Mouse (Mus musculus) hindbrain, embryonic 14.5 days (tissue): ENCODE data around the gene Olfr224. TPM values are rescaled to one million over a fixed set of nuclear protein-coding genes. Genes with fewer than 3 reads are reported as not detected.
"Not testable (repeated sequence)": the region's sequence is repeated elsewhere in the genome, so short reads cannot be mapped to it uniquely, and the experiment has no call there.

Experiments used
- ATAC-seq: fragments of 200-750 bp; cut with Nextera tagmentation; 2 replicates; pipeline ENCODE4 v1.8.0; 2017; ENCODE audit warnings: moderate number of reproducible peaks, mild to moderate bottlenecking, moderate TSS enrichment, moderate library complexity; ENCODE audit not compliant: low FRiP score
- DNase-seq: peaks from one replicate; pipeline ENCODE4 v3.0.0-alpha.2; 2015; ENCODE audit warnings: low spot score
- H3K27ac ChIP-seq: fragments of 300-500 bp; sonication (generic); 2 replicates; pipeline ENCODE4 v1.5.1; 2014; ENCODE audit warnings: mild to moderate bottlenecking, moderate library complexity
- H3K27me3 ChIP-seq: fragments of 300-500 bp; sonication (generic); 2 replicates; pipeline ENCODE4 v1.6.1; 2014; ENCODE audit warnings: mild to moderate bottlenecking, low read length, mixed read lengths; ENCODE audit not compliant: control insufficient read depth, insufficient read depth
- H3K36me3 ChIP-seq: fragments of 300-500 bp; sonication (generic); replicated peaks from 2 replicates; pipeline ENCODE4 v1.6.1; 2014; ENCODE audit not compliant: control insufficient read depth, insufficient read depth
- H3K4me1 ChIP-seq: fragments of 300-500 bp; sonication (generic); replicated peaks from 2 replicates; pipeline ENCODE4 v1.6.1; 2014; ENCODE audit warnings: antibody characterized with exemption, low read length, mixed read lengths; ENCODE audit not compliant: control insufficient read depth, insufficient read depth
- H3K4me2 ChIP-seq: fragments of 300-500 bp; sonication (generic); replicated peaks from 2 replicates; pipeline ENCODE4 v1.6.1; 2014; ENCODE audit warnings: mild to moderate bottlenecking, moderate library complexity
- H3K4me3 ChIP-seq: fragments of 300-500 bp; sonication (generic); replicated peaks from 2 replicates; pipeline ENCODE4 v1.5.1; 2014; ENCODE audit warnings: mild to moderate bottlenecking, low read length
- H3K9ac ChIP-seq: fragments of 300-500 bp; sonication (generic); 2 replicates; pipeline ENCODE4 v1.6.1; 2014
- H3K9me3 ChIP-seq: fragments of 300-500 bp; sonication (generic); 2 replicates; pipeline ENCODE4 v1.6.1; 2016; ENCODE audit warnings: low read length; ENCODE audit not compliant: control insufficient read depth
- WGBS: fragments of 180-500 bp; shearing (Covaris S2); extraction: QIAGEN DNeasy Blood & Tissue Kit; methylation state at CpG from one replicate; pipeline ENCODE4 v1.1.7; 2014; 5-methylcytosine and 5-hydroxymethylcytosine counted together
- polyA plus RNA-seq: library from polyadenylated mRNA; unstranded; fragments of >200 nt; fragmentation: Nextera tagmentation; extraction: Ambion mirVana; gene quantifications from 2 replicates; pipeline ENCODE4 v1.2.1, GENCODE M21; 2014

The Olfr224 gene
- polyA plus RNA-seq, 1 experiment from 2014 or later = not detected

- Histone ChIP-seq H3K27ac (no peak within 1 kb of the TSS), H3K36me3 (no peaks in the 10 kb centered on the region), H3K4me3 (no peak within 1 kb of the TSS), H3K9me3 (no peaks in the 10 kb centered on the region), H3K9ac (no peak within 1 kb of the TSS), H3K27me3 (no peaks in the 10 kb centered on the region), H3K4me1 (no peaks in the 10 kb centered on the region), H3K4me2 (no peak within 1 kb of the TSS)
- WGBS = 81% methylated on average over 5 of the region's 5 CpGs
- DNase-seq (no peak), ATAC-seq (no peak)
These were observed 24.0 kb downstream of the Olfr224 start, which contains the start of gene Olfr329-ps for GRCm38 (mm10) chr11:58546322-58546721. Olfr329-ps (minus strand) TSS chr11:58546422.

DNA sequence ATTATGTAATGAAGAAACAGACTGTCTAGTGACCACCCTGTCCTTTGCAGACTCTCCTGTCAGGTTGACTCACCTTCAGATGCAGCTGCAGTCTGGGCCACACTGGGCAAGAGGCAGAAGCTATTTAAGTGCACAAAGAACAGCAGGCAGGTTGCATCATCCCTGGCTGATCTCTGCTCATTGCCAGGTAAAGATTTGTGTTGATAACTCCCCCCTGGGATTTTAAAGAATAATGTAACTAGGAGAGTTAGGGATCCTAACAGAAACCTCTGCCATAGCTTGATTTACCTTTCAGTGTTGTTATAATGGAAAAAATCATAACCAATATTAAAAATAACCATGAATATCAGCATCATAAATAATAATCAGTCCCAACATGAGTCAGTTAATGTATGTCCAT lies 35.6 kb downstream of the Olfr224 start, which contains the start of gene Olfr330:
Gene Olfr330, minus strand, starts transcription at position 101 of the 400 bp plus-strand sequence.
- not testable (repeated sequence) for H3K9me3 ChIP-seq, H3K4me3 ChIP-seq

DNA sequence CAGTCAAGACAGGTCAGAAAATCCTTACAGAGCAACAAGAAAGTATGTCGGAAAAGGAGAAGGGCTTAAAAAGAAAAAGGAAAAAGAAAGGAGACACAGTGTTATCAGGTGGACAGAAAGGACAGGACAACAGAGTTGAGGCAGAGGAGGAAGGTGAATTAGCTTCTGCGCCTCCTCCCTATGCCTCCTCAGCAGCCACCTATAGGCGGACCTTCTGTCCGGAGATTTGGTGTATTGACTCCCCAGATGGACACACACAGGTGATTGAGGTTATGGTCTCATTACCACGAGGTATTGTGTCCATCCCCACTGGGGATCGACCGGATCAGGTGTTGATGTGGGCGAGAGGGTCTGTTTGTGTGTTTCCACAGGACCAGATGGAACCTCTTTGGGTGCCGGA lies 50.6 kb downstream of the Olfr224 start:
- not testable (repeated sequence) for DNase-seq, ATAC-seq, H3K4me2 ChIP-seq, H3K27me3 ChIP-seq, H3K4me3 ChIP-seq, H3K27ac ChIP-seq, H3K4me1 ChIP-seq, H3K9me3 ChIP-seq, H3K36me3 ChIP-seq, H3K9ac ChIP-seq
- WGBS = 94% methylated on average over 7 of the region's 9 CpGs

More for the DNA sequence above, 35.6 kb downstream of the Olfr224 start, which contains the start of gene Olfr330:
- H3K4me1 ChIP-seq, H3K27ac ChIP-seq, ATAC-seq, H3K27me3 ChIP-seq, H3K4me2 ChIP-seq, H3K9ac ChIP-seq, H3K36me3 ChIP-seq, DNase-seq: not testable (repeated sequence)

DNA sequence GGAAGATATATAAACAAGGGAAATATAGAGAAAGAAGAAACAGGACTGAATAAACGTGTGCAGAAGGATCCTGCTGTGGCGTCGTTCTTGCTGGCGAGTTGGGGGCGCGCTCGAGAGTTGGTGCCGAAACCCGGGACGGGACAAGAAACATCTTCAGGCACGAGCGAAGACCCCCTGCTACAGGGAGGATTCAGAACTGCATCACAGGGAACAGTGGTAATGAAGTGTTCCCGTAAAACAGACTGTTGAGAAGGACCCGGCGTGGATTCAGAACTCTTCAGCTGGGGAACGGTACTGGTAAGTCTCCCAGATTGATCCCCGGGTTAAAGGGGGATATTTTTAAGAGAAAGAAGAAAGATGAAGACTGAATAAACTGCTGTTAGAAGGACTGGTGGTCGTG lies 51.4 kb downstream of the Olfr224 start:
- WGBS = 92% methylated on average over 17 of the region's 18 CpGs
- not testable (repeated sequence) for H3K4me2 ChIP-seq, H3K27me3 ChIP-seq, H3K9ac ChIP-seq, DNase-seq, ATAC-seq, H3K4me1 ChIP-seq, H3K4me3 ChIP-seq, H3K36me3 ChIP-seq, H3K27ac ChIP-seq, H3K9me3 ChIP-seq

Other genes with a start within 250 kb of the Olfr224 start
- 38.3 and 44.3 TPM in 2 replicates for gene Zfp672, start 240.2 kb downstream of the Olfr224 start, polyA plus RNA-seq
- 34.3 and 36.5 TPM in 2 replicates for gene Sh3bp5l, start 239.8 kb downstream of the Olfr224 start, polyA plus RNA-seq
- gene Lypd8, start 191.5 kb downstream of the Olfr224 start, polyA plus RNA-seq = not detected in 2 replicates
- not detected in 2 replicates for gene 1810065E05Rik, start 149.4 kb downstream of the Olfr224 start, polyA plus RNA-seq
- gene Gm12253, start 138.0 kb downstream of the Olfr224 start, polyA plus RNA-seq = not detected in 2 replicates
- not detected in 2 replicates for gene Lypd9, start 117.6 kb downstream of the Olfr224 start, polyA plus RNA-seq
- gene Olfr30, start 108.3 kb downstream of the Olfr224 start, polyA plus RNA-seq = not detected in 2 replicates
- not detected in 2 replicates for gene Olfr332, start 78.0 kb downstream of the Olfr224 start, polyA plus RNA-seq
- gene Olfr331, start 68.0 kb downstream of the Olfr224 start, polyA plus RNA-seq = not detected in 2 replicates
- gene Olfr330, start 35.7 kb downstream of the Olfr224 start, polyA plus RNA-seq = not detected in 2 replicates
- 0.12 TPM in 1 of 2 replicates, not detected in the other for gene Olfr329-ps, start 24.1 kb downstream of the Olfr224 start, polyA plus RNA-seq
- gene Olfr328, start 14.9 kb downstream of the Olfr224 start, polyA plus RNA-seq = 0.12 TPM in 1 of 2 replicates, not detected in the other
- not detected in 2 replicates for gene Olfr325, start 7.2 kb upstream of the Olfr224 start, polyA plus RNA-seq
- 0.25 TPM in 1 of 2 replicates, not detected in the other for gene Olfr324, start 24.6 kb upstream of the Olfr224 start, polyA plus RNA-seq
- gene 2210407C18Rik, start 45.5 kb upstream of the Olfr224 start, polyA plus RNA-seq = not detected in 2 replicates
- gene Olfr323, start 59.9 kb upstream of the Olfr224 start, polyA plus RNA-seq = not detected in 2 replicates
- gene Trim58, start 69.9 kb upstream of the Olfr224 start, polyA plus RNA-seq = 0.20 TPM in 1 of 2 replicates, not detected in the other
- gene Olfr322, start 88.2 kb upstream of the Olfr224 start, polyA plus RNA-seq = not detected in 2 replicates
- not detected in 2 replicates for gene Olfr320, start 110.5 kb upstream of the Olfr224 start, polyA plus RNA-seq
- not detected in 2 replicates for gene Olfr319, start 128.6 kb upstream of the Olfr224 start, polyA plus RNA-seq
- gene Olfr318, start 153.5 kb upstream of the Olfr224 start, polyA plus RNA-seq = not detected in 2 replicates
- gene Olfr317, start 168.7 kb upstream of the Olfr224 start, polyA plus RNA-seq = 0.09 and 0.12 TPM in 2 replicates
- gene Olfr316, start 182.2 kb upstream of the Olfr224 start, polyA plus RNA-seq = not detected in 2 replicates
- not detected in 2 replicates for gene Olfr315, start 202.6 kb upstream of the Olfr224 start, polyA plus RNA-seq
- gene Olfr314, start 212.4 kb upstream of the Olfr224 start, polyA plus RNA-seq = not detected in 2 replicates
- gene Fam183b, start 231.4 kb upstream of the Olfr224 start, polyA plus RNA-seq = 6.5 and 9.4 TPM in 2 replicates
- not detected in 2 replicates for gene Olfr313, start 244.4 kb upstream of the Olfr224 start, polyA plus RNA-seq